Mouse (Mus musculus): Measurements from ENCODE around the gene Prrg1. TPM values are rescaled to one million over a fixed set of nuclear protein-coding genes. Genes with fewer than 3 reads are reported as not detected.
A peak's percentile ranks its signal among the peaks of the same experiment; 100 is the strongest.

Gene Prrg1
- 8.1 TPM for polyA plus RNA-seq (2021)

GRCm38 (mm10) chrX:78583202-78584004, at the start of gene Prrg1:
Gene Prrg1 (minus strand): TSS chrX:78583896.
- in situ Hi-C loops (cut with MboI; ENCODE audit: low pct_unique_long_range_greater_than_20kb), result no loop called here
- CTCF ChIA-PET, result no interaction called here
- ATAC-seq, result peak; percentile 98
- POLR2A ChIA-PET, result no interaction called here
- no peak for TF ChIP-seq CTCF (IDR thresholded peaks at IDR 0.05)
- H3K27me3 ChIP-seq, result peaks cover 44% of the 10 kb centered on the region
- peak; percentile 22 for DNase-seq (ENCODE audit: low read depth, low spot score)

DNA sequence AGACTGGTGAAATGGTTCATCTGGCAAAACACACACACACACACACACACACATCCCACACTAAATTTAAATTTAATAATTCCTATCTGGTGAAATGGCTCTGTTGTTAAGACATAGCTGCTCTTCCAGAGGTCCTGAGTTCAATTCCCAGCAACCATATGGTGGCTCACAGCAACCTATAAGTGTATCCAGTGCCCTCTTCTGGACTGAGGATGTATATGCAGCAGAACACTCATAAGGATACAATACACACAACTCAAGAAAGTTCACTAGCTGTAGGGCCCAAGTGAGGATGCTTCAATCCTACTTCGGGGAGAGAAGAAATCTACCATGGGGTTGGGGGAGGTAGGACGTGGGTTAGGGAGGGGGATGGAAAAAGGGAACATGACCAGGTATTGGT, 22.1 kb upstream of the Prrg1 start:
- ChIA-PET POLR2A (no interaction called here), CTCF (interaction anchor here (1.2 kb wide), 2 partner anchors 14 to 124 kb away, joined by 3 read pairs; no protein-coding TSS in a partner anchor)
- ATAC-seq (no peak), DNase-seq (ENCODE audit: low read depth, low spot score) (no peak)
- TF ChIP-seq CTCF (IDR thresholded peaks at IDR 0.05), result peak; percentile 59
- in situ Hi-C loops (cut with MboI; ENCODE audit: low pct_unique_long_range_greater_than_20kb), result no loop called here
- H3K27me3 ChIP-seq, result no peaks in the 10 kb centered on the region

GRCm38 (mm10) chrX:78593138-78593537, 9.4 kb upstream of the Prrg1 start:
- ChIA-PET POLR2A (no interaction called here), CTCF (no interaction called here)
- TF ChIP-seq CTCF (IDR thresholded peaks at IDR 0.05), result no peak
- ATAC-seq, result no peak
- DNase-seq (ENCODE audit: low read depth, low spot score), result no peak
- H3K27me3 ChIP-seq, result peaks cover 62% of the 10 kb centered on the region
- in situ Hi-C loops (cut with MboI; ENCODE audit: low pct_unique_long_range_greater_than_20kb), result no loop called here

- in situ Hi-C loops (cut with MboI; ENCODE audit: low pct_unique_long_range_greater_than_20kb), result no loop called here
- TF ChIP-seq CTCF (IDR thresholded peaks at IDR 0.05), result no peak
- POLR2A ChIA-PET, result no interaction called here
- CTCF ChIA-PET, result no interaction called here
- ATAC-seq (no peak), DNase-seq (ENCODE audit: low read depth, low spot score) (no peak)
- H3K27me3 ChIP-seq, result peaks cover 43% of the 10 kb centered on the region
These were observed 868 bp downstream of the Prrg1 start for GRCm38 (mm10) chrX:78582854-78583201.

- CTCF ChIA-PET, result no interaction called here
- ATAC-seq (no peak), DNase-seq (ENCODE audit: low read depth, low spot score) (no peak)
- POLR2A ChIA-PET, result no interaction called here
- in situ Hi-C loops (cut with MboI; ENCODE audit: low pct_unique_long_range_greater_than_20kb), result no loop called here
- H3K27me3 ChIP-seq, result peaks cover 21% of the 10 kb centered on the region
- no peak for TF ChIP-seq CTCF (IDR thresholded peaks at IDR 0.05)
These were observed 20.2 kb downstream of the Prrg1 start for GRCm38 (mm10) chrX:78563451-78563850.

DNA sequence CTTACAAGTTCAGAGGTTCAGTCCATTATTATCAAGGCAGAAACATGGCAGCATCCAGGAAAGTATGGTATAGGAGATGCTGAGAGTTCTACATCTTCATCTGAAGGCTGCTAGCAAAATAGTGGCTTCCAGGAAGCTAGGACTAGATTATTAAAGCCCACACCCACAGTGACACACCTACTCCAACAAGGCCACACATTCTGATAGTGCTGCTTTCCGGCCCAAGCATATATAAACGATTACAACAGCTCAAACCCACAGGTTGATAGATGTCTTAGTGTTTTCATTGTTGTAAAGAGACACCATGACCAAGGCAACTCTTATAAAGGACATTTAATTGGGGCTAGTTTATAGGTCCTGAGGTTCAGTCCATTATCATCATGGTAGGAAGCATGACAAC, 30.3 kb downstream of the Prrg1 start:
- no peak for TF ChIP-seq CTCF (IDR thresholded peaks at IDR 0.05)
- peaks cover 20% of the 10 kb centered on the region for H3K27me3 ChIP-seq
- in situ Hi-C loops (cut with MboI; ENCODE audit: low pct_unique_long_range_greater_than_20kb), result no loop called here
- CTCF ChIA-PET, result no interaction called here
- no peak for ATAC-seq
- POLR2A ChIA-PET, result no interaction called here
- no peak for DNase-seq (ENCODE audit: low read depth, low spot score)

GRCm38 (mm10) chrX:78552704-78553103, 31.0 kb downstream of the Prrg1 start:
- CTCF ChIA-PET, result no interaction called here
- no peak for DNase-seq (ENCODE audit: low read depth, low spot score)
- in situ Hi-C loops (cut with MboI; ENCODE audit: low pct_unique_long_range_greater_than_20kb), result no loop called here
- ATAC-seq, result no peak
- TF ChIP-seq CTCF (IDR thresholded peaks at IDR 0.05), result no peak
- POLR2A ChIA-PET, result no interaction called here
- peaks cover 19% of the 10 kb centered on the region for H3K27me3 ChIP-seq

DNA sequence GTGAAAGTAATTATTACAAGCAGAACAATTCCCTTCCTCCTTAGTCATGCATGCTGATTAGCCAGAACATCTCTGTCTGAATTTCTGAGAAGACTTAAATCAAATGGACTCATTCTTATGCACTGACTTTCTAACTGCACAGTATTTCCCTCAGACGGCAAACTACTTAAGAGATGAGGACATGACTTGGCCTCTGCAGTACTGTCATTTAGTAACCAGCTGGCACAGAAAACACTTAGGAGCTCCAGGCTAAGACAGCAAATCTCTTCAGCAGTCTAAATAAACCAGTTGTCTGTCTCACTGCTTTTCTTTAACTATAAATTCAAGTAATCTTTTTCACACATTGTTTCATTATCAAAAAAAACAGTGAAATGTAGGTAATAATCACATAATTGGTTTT, 36.0 kb downstream of the Prrg1 start:
- H3K27me3 ChIP-seq, result peaks cover 53% of the 10 kb centered on the region
- no peak for ATAC-seq
- CTCF ChIA-PET, result no interaction called here
- TF ChIP-seq CTCF (IDR thresholded peaks at IDR 0.05), result no peak
- in situ Hi-C loops (cut with MboI; ENCODE audit: low pct_unique_long_range_greater_than_20kb), result no loop called here
- POLR2A ChIA-PET, result no interaction called here
- no peak for DNase-seq (ENCODE audit: low read depth, low spot score)

GRCm38 (mm10) chrX:78539734-78540133, 44.0 kb downstream of the Prrg1 start:
- DNase-seq (ENCODE audit: low read depth, low spot score) (no peak), ATAC-seq (no peak)
- TF ChIP-seq CTCF (IDR thresholded peaks at IDR 0.05), result peak; percentile 47
- ChIA-PET POLR2A (no interaction called here), CTCF (interaction anchor here (1.3 kb wide), 1 partner anchor 18 kb away, joined by 3 read pairs; no protein-coding TSS in a partner anchor)
- in situ Hi-C loops (cut with MboI; ENCODE audit: low pct_unique_long_range_greater_than_20kb), result no loop called here
- peaks cover 50% of the 10 kb centered on the region for H3K27me3 ChIP-seq

GRCm38 (mm10) chrX:78538632-78539316, 44.9 kb downstream of the Prrg1 start:
- in situ Hi-C loops (cut with MboI; ENCODE audit: low pct_unique_long_range_greater_than_20kb), result no loop called here
- ATAC-seq (no peak), DNase-seq (ENCODE audit: low read depth, low spot score) (no peak)
- ChIA-PET CTCF (interaction anchor here (1.6 kb wide), 1 partner anchor 16 kb away, joined by 3 read pairs; no protein-coding TSS in a partner anchor), POLR2A (no interaction called here)
- TF ChIP-seq CTCF (IDR thresholded peaks at IDR 0.05), result no peak
- peaks cover 41% of the 10 kb centered on the region for H3K27me3 ChIP-seq

DNA sequence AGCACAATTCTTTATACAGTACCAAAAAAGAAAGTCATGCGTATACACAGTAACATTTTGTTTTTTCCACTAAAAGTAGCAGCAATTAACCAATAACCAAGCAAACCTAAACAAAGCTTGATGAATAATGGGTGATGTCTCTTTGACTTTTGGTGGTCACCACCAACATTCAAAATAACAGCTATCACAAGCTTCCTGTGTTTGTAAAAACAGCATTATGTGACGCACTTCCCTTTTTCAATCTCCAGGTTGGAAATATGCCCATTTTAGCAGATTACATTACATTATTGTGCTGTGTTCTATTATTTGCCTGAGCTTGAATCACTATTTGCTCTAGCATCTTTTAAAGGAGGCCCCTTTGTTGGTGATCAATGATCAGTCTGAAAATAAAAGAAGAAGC, 65.4 kb downstream of the Prrg1 start:
- POLR2A ChIA-PET, result no interaction called here
- DNase-seq (ENCODE audit: low read depth, low spot score) (no peak), ATAC-seq (no peak)
- CTCF ChIA-PET, result no interaction called here
- TF ChIP-seq CTCF (IDR thresholded peaks at IDR 0.05), result no peak
- H3K27me3 ChIP-seq, result peaks cover 8% of the 10 kb centered on the region
- in situ Hi-C loops (cut with MboI; ENCODE audit: low pct_unique_long_range_greater_than_20kb), result no loop called here
